Comparison of ENCODE assay signal across 11 mouse cellular contexts in the genomic region with DNA sequence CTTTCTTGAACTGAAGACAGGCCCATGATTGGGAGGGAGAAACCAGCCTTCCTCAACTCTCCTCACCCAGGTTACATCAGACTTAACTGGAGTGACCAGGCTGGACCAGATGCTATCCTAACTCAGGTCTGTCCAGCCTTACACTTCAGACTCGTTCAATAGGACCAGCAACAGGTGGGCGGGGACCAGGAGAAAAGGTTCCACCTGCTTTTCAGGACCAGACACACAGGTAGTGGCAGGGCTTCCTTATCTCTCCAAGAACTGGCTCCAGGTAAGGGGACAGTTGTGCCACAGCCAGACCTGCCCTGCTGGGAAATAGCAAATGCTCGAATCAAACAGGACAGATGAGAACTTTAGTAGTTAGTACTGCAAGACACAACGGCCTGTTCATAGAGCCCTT.
DNase-seq lines count a peak whose midpoint lies in the region; ATAC-seq lines count a peak whose summit lies in the region.
"Had no signal": no experiment of that assay in that cellular context is flagged by ENCODE, and none has a peak within 500 bp of the region (broad histone marks: within the 10 kb centered on the region; RNA-seq: fewer than 3 reads in every experiment).

No protein-coding gene starts in this region.

- no peaks in the 10 kb centered on the region for H3K9me3 ChIP-seq in heart, embryonic 11.5 days (replicated peaks; ENCODE audit: control insufficient read depth, low read length)
- no peaks in the 10 kb centered on the region for H3K9me3 ChIP-seq in liver, embryonic 13.5 days (replicated peaks)
- H3K9me3 ChIP-seq in liver, embryonic 12.5 days (replicated peaks) = no peaks in the 10 kb centered on the region
- no peaks in the 10 kb centered on the region for H3K9me3 ChIP-seq in intestine, embryonic 15.5 days

- H3K4me1 ChIP-seq in heart, embryonic 11.5 days (ENCODE audit: control insufficient read depth, insufficient read depth, low read length) = peaks cover 29% of the 10 kb centered on the region
- H3K4me1 ChIP-seq in liver, embryonic 13.5 days (replicated peaks) = peaks cover 35% of the 10 kb centered on the region
- H3K4me1 ChIP-seq in liver, embryonic 12.5 days = peaks cover 37% of the 10 kb centered on the region
- peaks cover 21% of the 10 kb centered on the region for H3K4me1 ChIP-seq in brown adipose tissue, adult 24 weeks (ENCODE audit: control insufficient read depth, insufficient read depth, insufficient read length, low read length)
- H3K4me1 ChIP-seq in intestine, embryonic 15.5 days (replicated peaks) = peaks cover 18% of the 10 kb centered on the region

- no peak for ATAC-seq in heart, embryonic 11.5 days (replicated peaks; ENCODE audit: insufficient number of reproducible peaks, low FRiP score, low TSS enrichment)
- no peak for ATAC-seq in liver, embryonic 13.5 days (ENCODE audit: low read depth)
- ATAC-seq in liver, embryonic 12.5 days = no peak
- no peak for ATAC-seq in intestine, embryonic 15.5 days

- DNase-seq in heart, postnatal 36 days = no peak
- no peak for DNase-seq in liver, embryonic 13.5 days
- no peak for DNase-seq in left cerebral cortex, adult 11 months (ENCODE audit: low spot score)
- no peak for DNase-seq in layer of hippocampus, adult 11-12 months (ENCODE audit: low spot score)
- DNase-seq: layer of hippocampus, postnatal 36 days; lung, postnatal 4 days; thymus, postnatal 14 days had no signal

- H3K4me2 ChIP-seq in heart, embryonic 11.5 days = peak overlapping the region; percentile 62
- 0 out of 2 replicates have a peak overlapping the region, but pooled peaks have one; percentile 12 for H3K4me2 ChIP-seq in liver, embryonic 13.5 days
- H3K4me2 ChIP-seq in liver, embryonic 12.5 days = no peak overlapping the region
- peak overlapping the region; percentile 43 for H3K4me2 ChIP-seq in intestine, embryonic 15.5 days (replicated peaks)

- H3K27ac ChIP-seq in heart, embryonic 11.5 days (ENCODE audit: low read depth, low read length) = no peak overlapping the region
- H3K27ac ChIP-seq in liver, embryonic 13.5 days = no peak overlapping the region
- no peak overlapping the region for H3K27ac ChIP-seq in liver, embryonic 12.5 days
- H3K27ac ChIP-seq in brown adipose tissue, adult 24 weeks (replicated peaks; ENCODE audit: low read depth, low read length) = peak overlapping the region; percentile 34; the same call in 1 of the 2 replicates
- H3K27ac ChIP-seq in intestine, embryonic 15.5 days = no peak overlapping the region

- no peaks in the 10 kb centered on the region for H3K36me3 ChIP-seq in heart, embryonic 11.5 days (ENCODE audit: control insufficient read depth, insufficient read depth, low read length)
- no peaks in the 10 kb centered on the region for H3K36me3 ChIP-seq in liver, embryonic 13.5 days
- H3K36me3 ChIP-seq in liver, embryonic 12.5 days = no peaks in the 10 kb centered on the region
- H3K36me3 ChIP-seq in intestine, embryonic 15.5 days = no peaks in the 10 kb centered on the region

- 72% methylated on average over 4 of the region's 4 CpGs for WGBS in heart, embryonic 11.5 days (ENCODE audit: insufficient replicate concordance)
- WGBS in liver, embryonic 13.5 days (ENCODE audit: insufficient replicate concordance) = 64% methylated on average over 4 of the region's 4 CpGs
- WGBS in liver, embryonic 12.5 days (ENCODE audit: insufficient replicate concordance) = 61% methylated on average over 4 of the region's 4 CpGs
- 58% methylated on average over 4 of the region's 4 CpGs for WGBS in intestine, embryonic 15.5 days

- no peaks in the 10 kb centered on the region for H3K27me3 ChIP-seq in heart, embryonic 11.5 days (ENCODE audit: control insufficient read depth, insufficient read depth, low read length)
- H3K27me3 ChIP-seq in liver, embryonic 13.5 days = no peaks in the 10 kb centered on the region
- no peaks in the 10 kb centered on the region for H3K27me3 ChIP-seq in liver, embryonic 12.5 days (replicated peaks)
- H3K27me3 ChIP-seq in intestine, embryonic 15.5 days (replicated peaks) = no peaks in the 10 kb centered on the region

- H3K9ac ChIP-seq in heart, embryonic 11.5 days (ENCODE audit: low read depth, low read length) = 0 out of 2 replicates have a peak overlapping the region, but pooled peaks have one; percentile 54
- no peak overlapping the region for H3K9ac ChIP-seq in liver, embryonic 13.5 days
- no peak overlapping the region for H3K9ac ChIP-seq in liver, embryonic 12.5 days
- H3K9ac ChIP-seq in intestine, embryonic 15.5 days = no peak overlapping the region

- intact Hi-C loops in heart, postnatal 36 days (cut with DNase I) = no loop called here

- H3K4me3 ChIP-seq in heart, embryonic 11.5 days (ENCODE audit: low read depth, low read length) = peak overlapping the region; percentile 73; the same call in 1 of the 2 replicates
- H3K4me3 ChIP-seq in liver, embryonic 13.5 days (replicated peaks) = no peak overlapping the region
- H3K4me3 ChIP-seq in liver, embryonic 12.5 days = no peak overlapping the region
- H3K4me3 ChIP-seq in brown adipose tissue, adult 24 weeks (ENCODE audit: insufficient read depth, low read depth, low read length) = peak overlapping the region; percentile 38
- H3K4me3 ChIP-seq in intestine, embryonic 15.5 days (replicated peaks) = no peak overlapping the region

Comparison
In these comparisons a context has a peak if more than half of its experiments do, and no peak if none do; other contexts are left out.
1. H3K4me3 ChIP-seq: peak in heart, embryonic 11.5 days (single experiment) and brown adipose tissue, adult 24 weeks (single experiment); none in liver, embryonic 13.5 days (single experiment), liver, embryonic 12.5 days (single experiment) and intestine, embryonic 15.5 days (single experiment).